Mouse (Mus musculus) limb, embryonic 11.5 days (tissue): ENCODE measurements around the gene Cdk2ap2. TPM values are rescaled to one million over a fixed set of nuclear protein-coding genes. Genes with fewer than 3 reads are reported as not detected.
"Not testable (repeated sequence)": the region's sequence is repeated elsewhere in the genome, so short reads cannot be mapped to it uniquely, and the experiment has no call there.

Experiments
- ATAC-seq: fragments of 200-750 bp; cut with Nextera tagmentation; 2 replicates; pipeline ENCODE4 v1.8.0; 2017; ENCODE audit warnings: low read depth; ENCODE audit not compliant: insufficient number of reproducible peaks, low FRiP score, low TSS enrichment
- DNase-seq: peaks from one replicate; pipeline ENCODE4 v3.0.0-alpha.2; 2015; ENCODE audit warnings: low spot score
- H3K27ac ChIP-seq: fragments of 300-500 bp; sonication (generic); replicated peaks from 2 replicates; pipeline ENCODE4 v1.5.1; 2014; ENCODE audit warnings: low read depth, mild to moderate bottlenecking, low read length
- H3K27me3 ChIP-seq: fragments of 300-500 bp; sonication (generic); 2 replicates; pipeline ENCODE4 v1.6.1; 2014; ENCODE audit warnings: mild to moderate bottlenecking, low read length, mixed read lengths; ENCODE audit not compliant: control insufficient read depth, insufficient read depth
- H3K36me3 ChIP-seq: fragments of 300-500 bp; sonication (generic); 2 replicates; pipeline ENCODE4 v1.6.1; 2014; ENCODE audit warnings: mild to moderate bottlenecking, low read length, moderate library complexity, mixed read lengths; ENCODE audit not compliant: control insufficient read depth, insufficient read depth
- H3K4me1 ChIP-seq: fragments of 300-500 bp; sonication (generic); 2 replicates; pipeline ENCODE4 v1.6.1; 2014; ENCODE audit warnings: low read length, mixed read lengths; ENCODE audit not compliant: control insufficient read depth, insufficient read depth
- H3K4me2 ChIP-seq: fragments of 300-500 bp; sonication (generic); 2 replicates; pipeline ENCODE4 v1.6.1; 2014; ENCODE audit warnings: low read depth, mild to moderate bottlenecking, moderate library complexity; ENCODE audit not compliant: severe bottlenecking
- H3K4me3 ChIP-seq: fragments of 300-500 bp; sonication (generic); 2 replicates; pipeline ENCODE4 v1.5.1; 2014; ENCODE audit warnings: low read depth, low read length
- H3K9ac ChIP-seq: fragments of 300-500 bp; sonication (generic); 2 replicates; pipeline ENCODE4 v1.6.1; 2014; ENCODE audit warnings: mild to moderate bottlenecking, low read length
- H3K9me3 ChIP-seq: fragments of 300-500 bp; sonication (generic); 2 replicates; pipeline ENCODE4 v1.6.1; 2016; ENCODE audit warnings: low read length; ENCODE audit not compliant: control insufficient read depth
- WGBS: fragments of 180-500 bp; shearing (Covaris S2); extraction: QIAGEN DNeasy Blood & Tissue Kit; methylation state at CpG from one replicate; pipeline ENCODE4 v1.1.7; 2014; 5-methylcytosine and 5-hydroxymethylcytosine counted together
- polyA plus RNA-seq: library from polyadenylated mRNA; unstranded; fragments of >200 nt; fragmentation: Nextera tagmentation; extraction: Ambion mirVana; gene quantifications from 2 replicates; pipeline ENCODE4 v1.2.1, GENCODE M21; 2014

Cdk2ap2 gene
- polyA plus RNA-seq, 1 experiment from 2014 or later: 81.6 TPM

- not testable (repeated sequence) for H3K4me1 ChIP-seq, H3K27ac ChIP-seq, ATAC-seq, H3K4me2 ChIP-seq, H3K9ac ChIP-seq, H3K36me3 ChIP-seq, H3K4me3 ChIP-seq, DNase-seq, H3K9me3 ChIP-seq, H3K27me3 ChIP-seq
- WGBS: 25% methylated on average over 8 of the region's 8 CpGs
These were observed 39.0 kb downstream of the Cdk2ap2 start for GRCm38 (mm10) chr19:4135963-4136345.

- no peak for DNase-seq
- 80% methylated on average over 5 of the region's 5 CpGs for WGBS
- no peak for ATAC-seq
- H3K9ac ChIP-seq: no peak overlapping the region
- peaks cover 8% of the 10 kb centered on the region; the same call in 1 of the 2 replicates for H3K36me3 ChIP-seq
- no peaks in the 10 kb centered on the region for H3K9me3 ChIP-seq
- H3K27ac ChIP-seq: no peak overlapping the region
- H3K27me3 ChIP-seq: no peaks in the 10 kb centered on the region
- H3K4me3 ChIP-seq: no peak overlapping the region
- H3K4me1 ChIP-seq: no peaks in the 10 kb centered on the region
- no peak overlapping the region for H3K4me2 ChIP-seq
These were observed 39.5 kb downstream of the Cdk2ap2 start for GRCm38 (mm10) chr19:4136463-4136862.

- Histone ChIP-seq H3K9ac (no peak overlapping the region), H3K4me2 (no peak overlapping the region), H3K9me3 (no peaks in the 10 kb centered on the region), H3K36me3 (no peaks in the 10 kb centered on the region), H3K27me3 (no peaks in the 10 kb centered on the region), H3K27ac (no peak overlapping the region), H3K4me1 (no peaks in the 10 kb centered on the region), H3K4me3 (no peak overlapping the region)
- DNase-seq (no peak), ATAC-seq (no peak)
- 85% methylated on average over 5 of the region's 5 CpGs for WGBS
These were observed 40.9 kb downstream of the Cdk2ap2 start for GRCm38 (mm10) chr19:4137913-4138312.

GRCm38 (mm10) chr19:4139446-4139845 lies 42.5 kb downstream of the Cdk2ap2 start, which contains the start of gene Gpr152:
Gene Gpr152 (plus strand): TSS chr19:4139787.
- ATAC-seq: no peak
- no peak within 1 kb of the TSS for H3K4me2 ChIP-seq
- H3K9ac ChIP-seq: no peak within 1 kb of the TSS
- WGBS: 68% methylated on average over 2 of the region's 2 CpGs
- H3K4me3 ChIP-seq: no peak within 1 kb of the TSS
- DNase-seq: no peak
- H3K36me3 ChIP-seq: no peaks in the 10 kb centered on the region
- H3K27me3 ChIP-seq: no peaks in the 10 kb centered on the region
- H3K4me1 ChIP-seq: no peaks in the 10 kb centered on the region
- H3K27ac ChIP-seq: no peak within 1 kb of the TSS
- H3K9me3 ChIP-seq: no peaks in the 10 kb centered on the region

GRCm38 (mm10) chr19:4140147-4140546 lies 43.2 kb downstream of the Cdk2ap2 start:
- ATAC-seq: no peak
- Histone ChIP-seq H3K27ac (no peak overlapping the region), H3K4me2 (no peak overlapping the region), H3K4me3 (no peak overlapping the region), H3K9me3 (no peaks in the 10 kb centered on the region), H3K27me3 (no peaks in the 10 kb centered on the region), H3K36me3 (no peaks in the 10 kb centered on the region), H3K9ac (no peak overlapping the region), H3K4me1 (no peaks in the 10 kb centered on the region)
- WGBS: 82% methylated on average over 6 of the region's 6 CpGs
- no peak for DNase-seq

GRCm38 (mm10) chr19:4142416-4143173 lies 45.6 kb downstream of the Cdk2ap2 start:
- H3K27me3 ChIP-seq: no peaks in the 10 kb centered on the region
- ATAC-seq (no peak), DNase-seq (no peak)
- no peaks in the 10 kb centered on the region for H3K36me3 ChIP-seq
- H3K9ac ChIP-seq: no peak overlapping the region
- no peak overlapping the region for H3K27ac ChIP-seq
- H3K4me3 ChIP-seq: no peak overlapping the region
- no peak overlapping the region for H3K4me2 ChIP-seq
- no peaks in the 10 kb centered on the region for H3K9me3 ChIP-seq
- 0 out of 2 replicates have a peak, but pooled peaks cover under 1% of the 10 kb centered on the region for H3K4me1 ChIP-seq
- 91% methylated on average over 18 of the region's 18 CpGs for WGBS

GRCm38 (mm10) chr19:4143759-4144268 lies 46.8 kb downstream of the Cdk2ap2 start, which contains the start of gene Cabp4:
Gene Cabp4 (minus strand): TSS chr19:4144033.
- Histone ChIP-seq H3K9me3 (no peaks in the 10 kb centered on the region), H3K4me1 (peaks cover 7% of the 10 kb centered on the region), H3K4me3 (no peak within 1 kb of the TSS), H3K36me3 (no peaks in the 10 kb centered on the region), H3K4me2 (no peak within 1 kb of the TSS), H3K27ac (no peak within 1 kb of the TSS), H3K27me3 (no peaks in the 10 kb centered on the region), H3K9ac (no peak within 1 kb of the TSS)
- no peak for ATAC-seq
- 87% methylated on average over 7 of the region's 7 CpGs for WGBS
- DNase-seq: no peak

- ATAC-seq (no peak), DNase-seq (no peak)
- 85% methylated on average over 16 of the region's 16 CpGs for WGBS
- H3K27me3 ChIP-seq: no peaks in the 10 kb centered on the region
- H3K9ac ChIP-seq: no peak overlapping the region
- no peaks in the 10 kb centered on the region for H3K9me3 ChIP-seq
- peaks cover 15% of the 10 kb centered on the region for H3K4me1 ChIP-seq
- H3K27ac ChIP-seq: no peak overlapping the region
- no peaks in the 10 kb centered on the region for H3K36me3 ChIP-seq
- H3K4me3 ChIP-seq: no peak overlapping the region
- no peak overlapping the region for H3K4me2 ChIP-seq
These were observed 47.8 kb downstream of the Cdk2ap2 start for GRCm38 (mm10) chr19:4144550-4145498.
